Mouse (Mus musculus) liver, postnatal 0 days (tissue): ENCODE results near the gene Sprtn. TPM values are rescaled to one million over a fixed set of nuclear protein-coding genes. Genes with fewer than 3 reads are reported as not detected.

ENCODE experiments used
- ATAC-seq: fragments of 200-750 bp; cut with Nextera tagmentation; 2 replicates; pipeline ENCODE4 v1.8.0; 2017; ENCODE audit warnings: mild to moderate bottlenecking, moderate library complexity
- DNase-seq: peaks from one replicate; pipeline ENCODE4 v3.0.0-alpha.2; 2016
- H3K27ac ChIP-seq: fragments of 300-500 bp; sonication (generic); 2 replicates; pipeline ENCODE4 v1.5.1; 2014; ENCODE audit warnings: antibody characterized with exemption, moderate library complexity, mild to moderate bottlenecking, low read depth
- H3K27me3 ChIP-seq: fragments of 300-500 bp; sonication (generic); 2 replicates; pipeline ENCODE4 v1.6.1; 2014; ENCODE audit warnings: low read length, control low read depth, mixed read lengths; ENCODE audit not compliant: insufficient read depth
- H3K36me3 ChIP-seq: fragments of 300-500 bp; sonication (generic); replicated peaks from 2 replicates; pipeline ENCODE4 v1.6.1; 2014; ENCODE audit warnings: mild to moderate bottlenecking, control low read depth, low read length, moderate library complexity, mixed read lengths; ENCODE audit not compliant: insufficient read depth
- H3K4me1 ChIP-seq: fragments of 300-500 bp; sonication (generic); 2 replicates; pipeline ENCODE4 v1.6.1; 2014; ENCODE audit warnings: antibody characterized with exemption, mild to moderate bottlenecking, control low read depth; ENCODE audit not compliant: insufficient read depth
- H3K4me2 ChIP-seq: fragments of 300-500 bp; sonication (generic); 2 replicates; pipeline ENCODE4 v1.6.1; 2014; ENCODE audit warnings: low read depth, mild to moderate bottlenecking, low read length, moderate library complexity, mixed read lengths
- H3K4me3 ChIP-seq: fragments of 300-500 bp; sonication (generic); 2 replicates; pipeline ENCODE4 v1.5.1; 2014; ENCODE audit warnings: low read depth, low read length
- H3K9ac ChIP-seq: fragments of 300-500 bp; sonication (generic); replicated peaks from 2 replicates; pipeline ENCODE4 v1.6.1; 2014; ENCODE audit warnings: mild to moderate bottlenecking, moderate library complexity
- H3K9me3 ChIP-seq: fragments of 300-500 bp; sonication (generic); 2 replicates; pipeline ENCODE4 v1.6.1; 2016; ENCODE audit warnings: mild to moderate bottlenecking, control low read depth, low read length, mixed read lengths
- CTCF ChIP-seq: sonication (generic); IDR thresholded peaks from 2 replicates; pipeline ENCODE4 v1.5.1; 2016; ENCODE audit warnings: antibody characterized with exemption, low read depth
- EP300 ChIP-seq: IDR thresholded peaks from 2 replicates; pipeline ENCODE4 v1.6.1; 2016; ENCODE audit warnings: antibody characterized with exemption, low read depth, mild to moderate bottlenecking
- WGBS: fragments of 180-500 bp; shearing (Covaris S2); extraction: QIAGEN DNeasy Blood & Tissue Kit; methylation state at CpG from one replicate; pipeline ENCODE4 v1.1.7; 2014; ENCODE audit not compliant: insufficient replicate concordance; 5-methylcytosine and 5-hydroxymethylcytosine counted together
- polyA plus RNA-seq: library from polyadenylated mRNA; unstranded; fragments of >200 nt; fragmentation: Nextera tagmentation; extraction: Ambion mirVana; gene quantifications from 2 replicates; pipeline ENCODE4 v1.2.1, GENCODE M21; 2015

Gene Sprtn
- polyA plus RNA-seq, 1 experiment from 2014 or later, result 4.0 TPM

DNA sequence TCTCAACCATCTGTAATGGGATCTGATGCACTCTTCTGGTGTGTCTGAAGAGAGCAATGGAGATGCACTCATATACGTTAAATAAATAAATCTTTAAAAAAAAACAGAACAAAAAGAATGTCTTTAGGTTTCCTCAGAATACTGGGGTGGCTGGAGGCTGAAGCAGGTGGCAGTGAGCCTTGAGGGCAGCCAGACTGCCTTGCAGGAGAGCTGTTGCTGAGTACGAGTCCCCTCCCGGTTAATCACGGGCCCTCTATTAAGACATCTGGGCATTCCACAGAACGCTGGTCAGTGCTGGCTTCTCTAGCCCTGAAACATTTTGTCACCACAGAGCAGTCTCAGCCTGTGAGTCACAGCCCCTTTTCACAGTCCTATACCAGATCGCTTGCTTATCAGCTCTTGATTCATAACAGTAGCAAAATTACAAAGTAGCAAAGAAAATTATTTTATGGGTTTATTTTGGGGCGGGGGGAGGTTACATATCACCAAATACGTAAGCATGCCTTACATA is 56.9 kb downstream of the Sprtn start:
- no peak for ATAC-seq
- no peak overlapping the region for H3K4me2 ChIP-seq
- H3K4me1 ChIP-seq, result peaks cover 12% of the 10 kb centered on the region
- no peaks in the 10 kb centered on the region for H3K36me3 ChIP-seq
- H3K9me3 ChIP-seq, result no peaks in the 10 kb centered on the region
- TF ChIP-seq CTCF, result no peak
- no peak for TF ChIP-seq EP300
- WGBS, result 79% methylated on average over 8 of the region's 8 CpGs
- no peaks in the 10 kb centered on the region for H3K27me3 ChIP-seq
- H3K9ac ChIP-seq, result no peak overlapping the region
- H3K27ac ChIP-seq, result no peak overlapping the region
- DNase-seq, result no peak
- H3K4me3 ChIP-seq, result no peak overlapping the region

Other genes starting within 250 kb of the Sprtn start
- 4.1 and 4.2 TPM in 2 replicates for gene 2310022B05Rik, start 234.5 kb upstream of the Sprtn start, polyA plus RNA-seq
- gene Ttc13, start 175.9 kb upstream of the Sprtn start, polyA plus RNA-seq, result 11.5 and 14.0 TPM in 2 replicates
- 4.5 and 5.2 TPM in 2 replicates for gene Arv1, start 175.7 kb upstream of the Sprtn start, polyA plus RNA-seq
- gene Fam89a, start 146.1 kb upstream of the Sprtn start, polyA plus RNA-seq, result 3.7 and 5.6 TPM in 2 replicates
- 0.05 and 0.06 TPM in 2 replicates for gene Trim67, start 104.8 kb upstream of the Sprtn start, polyA plus RNA-seq
- gene Gnpat, start 34.9 kb upstream of the Sprtn start, polyA plus RNA-seq, result 20.9 and 24.2 TPM in 2 replicates
- gene 2810004N23Rik, start 34.8 kb upstream of the Sprtn start, polyA plus RNA-seq, result 16.8 and 17.6 TPM in 2 replicates
- 2.7 and 2.8 TPM in 2 replicates for gene Exoc8, start 181 bp upstream of the Sprtn start, polyA plus RNA-seq
- gene Egln1, start 51.4 kb downstream of the Sprtn start, polyA plus RNA-seq, result 3.2 and 3.3 TPM in 2 replicates
- gene Tsnax, start 115.1 kb downstream of the Sprtn start, polyA plus RNA-seq, result 28.2 and 29.5 TPM in 2 replicates
- gene Disc1, start 156.3 kb downstream of the Sprtn start, polyA plus RNA-seq, result 0.19 and 0.22 TPM in 2 replicates